Mouse (Mus musculus): ENCODE results near the gene Cdk14.
A peak's percentile ranks its signal among the peaks of the same experiment; 100 is the strongest.

The Cdk14 gene

GRCm38 (mm10) chr5:4993192-4993601, 426.9 kb downstream of the Cdk14 start:
- DNase-seq (ENCODE audit: low spot score in 2 of 2): peak; percentile 56 to 75

- no peak for DNase-seq (ENCODE audit: low spot score in 2 of 2)
These were observed 429.1 kb downstream of the Cdk14 start for GRCm38 (mm10) chr5:4991023-4991422.

GRCm38 (mm10) chr5:4990237-4990636, 429.9 kb downstream of the Cdk14 start:
- DNase-seq (ENCODE audit: low spot score in 2 of 2): no peak

- DNase-seq (ENCODE audit: low spot score in 2 of 2): no peak
These were observed 433.9 kb downstream of the Cdk14 start for GRCm38 (mm10) chr5:4986181-4986580.

GRCm38 (mm10) chr5:4979551-4979950, 440.6 kb downstream of the Cdk14 start:
- DNase-seq (ENCODE audit: low spot score in 2 of 2): no peak

GRCm38 (mm10) chr5:4973408-4973807, 446.7 kb downstream of the Cdk14 start:
- DNase-seq (ENCODE audit: low spot score in 2 of 2): no peak

GRCm38 (mm10) chr5:4962063-4962610, 458.0 kb downstream of the Cdk14 start:
- peak in 1 of 2 experiments; percentile 57 for DNase-seq (ENCODE audit: low spot score in 2 of 2)

- DNase-seq (ENCODE audit: low spot score in 2 of 2): no peak
These were observed 458.5 kb downstream of the Cdk14 start for GRCm38 (mm10) chr5:4961636-4962035.

- DNase-seq (ENCODE audit: low spot score in 2 of 2): no peak
These were observed 460.7 kb downstream of the Cdk14 start for GRCm38 (mm10) chr5:4959446-4959845.

- no peak for DNase-seq (ENCODE audit: low spot score in 2 of 2)
These were observed 464.1 kb downstream of the Cdk14 start for GRCm38 (mm10) chr5:4955993-4956392.

GRCm38 (mm10) chr5:4955392-4955791, 464.7 kb downstream of the Cdk14 start:
- DNase-seq (ENCODE audit: low spot score in 2 of 2): no peak

- DNase-seq (ENCODE audit: low spot score in 2 of 2): no peak
These were observed 470.7 kb downstream of the Cdk14 start for GRCm38 (mm10) chr5:4949433-4949832.

GRCm38 (mm10) chr5:4948090-4948954, 471.8 kb downstream of the Cdk14 start:
- DNase-seq (ENCODE audit: low spot score in 2 of 2): no peak

- DNase-seq (ENCODE audit: low spot score in 2 of 2): no peak
These were observed 485.0 kb downstream of the Cdk14 start for GRCm38 (mm10) chr5:4935131-4935530.

- DNase-seq (ENCODE audit: low spot score in 2 of 2): no peak
These were observed 485.6 kb downstream of the Cdk14 start for GRCm38 (mm10) chr5:4934491-4934890.

GRCm38 (mm10) chr5:4931539-4932143, 488.5 kb downstream of the Cdk14 start:
- DNase-seq (ENCODE audit: low spot score in 2 of 2): no peak

- no peak for DNase-seq (ENCODE audit: low spot score in 2 of 2)
These were observed 490.5 kb downstream of the Cdk14 start for GRCm38 (mm10) chr5:4929628-4930027.

- no peak for DNase-seq (ENCODE audit: low spot score in 2 of 2)
These were observed 495.2 kb downstream of the Cdk14 start for GRCm38 (mm10) chr5:4924866-4925265.

GRCm38 (mm10) chr5:4918376-4918775, 501.7 kb downstream of the Cdk14 start:
- DNase-seq (ENCODE audit: low spot score in 2 of 2): peak in 1 of 2 experiments; percentile 48

- DNase-seq (ENCODE audit: low spot score in 2 of 2): no peak
These were observed 502.4 kb downstream of the Cdk14 start for GRCm38 (mm10) chr5:4917743-4918142.

GRCm38 (mm10) chr5:4917274-4917673, 502.8 kb downstream of the Cdk14 start:
- no peak for DNase-seq (ENCODE audit: low spot score in 2 of 2)

GRCm38 (mm10) chr5:4916390-4917273, 503.5 kb downstream of the Cdk14 start:
- DNase-seq (ENCODE audit: low spot score in 2 of 2): no peak

Data from frontal cortex, postnatal 10 days (tissue).